Mouse (Mus musculus) cerebellum, adult 2 months (tissue): ENCODE measurements around the gene Gm10073.

ENCODE experiments used
- CTCF ChIP-seq: fragments of 200-500 bp; IDR thresholded peaks from 2 replicates; pipeline ENCODE4 v1.5.1; 2011; ENCODE audit warnings: low read depth, mild to moderate bottlenecking, control low read depth, low read length, moderate library complexity, borderline replicate concordance; ENCODE audit not compliant: insufficient read depth
- POLR2A ChIP-seq: fragments of 200-500 bp; IDR thresholded peaks from 2 replicates; pipeline ENCODE4 v1.6.1; 2011; ENCODE audit warnings: low read length, control low read depth, borderline replicate concordance; ENCODE audit not compliant: insufficient read depth

- TF ChIP-seq POLR2A (no peak), CTCF (no peak)
Measured at GRCm38 (mm10) chr8:106597067-106597466, 23.8 kb upstream of the Gm10073 start.
